Mouse (Mus musculus) midbrain, embryonic 14.5 days (tissue): ENCODE measurements at regions not wholly inside any gene's neighbourhood (a gene's known extent, or its start where the extent isn't known, plus 50 kb on each side); places are given as distances from the start of the nearest gene placed in this dataset.

ENCODE experiments used
- ATAC-seq: fragments of 200-750 bp; cut with Nextera tagmentation; 2 replicates; pipeline ENCODE4 v1.8.0; 2017; ENCODE audit warnings: moderate number of reproducible peaks, moderate library complexity; ENCODE audit not compliant: low FRiP score, low TSS enrichment
- DNase-seq: peaks from one replicate; pipeline ENCODE4 v3.0.0-alpha.2; 2015
- H3K27ac ChIP-seq: fragments of 300-500 bp; sonication (generic); replicated peaks from 2 replicates; pipeline ENCODE4 v1.5.1; 2014; ENCODE audit warnings: mild to moderate bottlenecking, low read depth, low read length, moderate library complexity
- H3K27me3 ChIP-seq: fragments of 300-500 bp; sonication (generic); 2 replicates; pipeline ENCODE4 v1.6.1; 2014; ENCODE audit warnings: low read length, control low read depth, mixed read lengths; ENCODE audit not compliant: control insufficient read depth, insufficient read depth
- H3K36me3 ChIP-seq: fragments of 300-500 bp; sonication (generic); 2 replicates; pipeline ENCODE4 v1.6.1; 2014; ENCODE audit warnings: low read length, control low read depth; ENCODE audit not compliant: control insufficient read depth, insufficient read depth
- H3K4me1 ChIP-seq: fragments of 300-500 bp; sonication (generic); 2 replicates; pipeline ENCODE4 v1.6.1; 2014; ENCODE audit warnings: mild to moderate bottlenecking, antibody characterized with exemption, low read length, control low read depth; ENCODE audit not compliant: control insufficient read depth, insufficient read depth
- H3K4me2 ChIP-seq: fragments of 300-500 bp; sonication (generic); 2 replicates; pipeline ENCODE4 v1.6.1; 2014; ENCODE audit warnings: mild to moderate bottlenecking, low read length, moderate library complexity
- H3K4me3 ChIP-seq: fragments of 300-500 bp; sonication (generic); replicated peaks from 2 replicates; pipeline ENCODE4 v1.5.1; 2014; ENCODE audit warnings: low read depth, low read length
- H3K9ac ChIP-seq: fragments of 300-500 bp; sonication (generic); replicated peaks from 2 replicates; pipeline ENCODE4 v1.6.1; 2014; ENCODE audit warnings: mild to moderate bottlenecking, low read length, moderate library complexity
- H3K9me3 ChIP-seq: fragments of 300-500 bp; sonication (generic); 2 replicates; pipeline ENCODE4 v1.6.1; 2016; ENCODE audit warnings: low read length, control low read depth, mixed read lengths; ENCODE audit not compliant: control insufficient read depth
- WGBS: fragments of 180-500 bp; shearing (Covaris S2); extraction: QIAGEN DNeasy Blood & Tissue Kit; methylation state at CpG from one replicate; pipeline ENCODE4 v1.1.7; 2014; 5-methylcytosine and 5-hydroxymethylcytosine counted together

DNA sequence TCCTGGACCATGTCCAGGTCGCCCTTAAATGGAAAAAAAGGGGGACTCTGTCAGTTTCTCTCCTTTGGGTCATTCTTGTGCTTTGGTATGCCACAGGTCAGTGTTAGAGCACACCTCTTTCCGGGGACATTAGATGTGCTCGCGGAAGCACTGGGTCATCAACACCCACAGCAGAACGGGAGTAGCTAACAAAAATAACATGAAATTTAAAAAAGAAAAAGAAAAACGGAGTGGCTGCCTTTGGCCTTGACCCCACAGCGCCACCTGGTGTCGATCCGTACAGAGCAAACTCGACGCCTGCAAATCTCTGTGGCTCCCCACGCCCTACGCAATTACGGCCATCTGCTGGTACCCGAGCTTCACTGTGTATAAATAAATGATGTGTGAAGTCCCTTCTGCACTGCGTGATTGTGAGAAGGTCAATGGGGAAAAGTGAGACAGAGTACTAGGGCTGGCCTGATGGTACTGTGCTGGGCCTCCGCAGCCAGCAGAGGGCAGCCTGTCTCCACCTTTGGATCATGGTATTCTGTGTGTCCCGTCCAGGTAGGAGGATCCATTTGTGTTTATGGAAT lies 99.0 kb upstream of the Slc7a12 start:
- Histone ChIP-seq H3K4me1 (no peaks in the 10 kb centered on the region), H3K9me3 (no peaks in the 10 kb centered on the region), H3K4me2 (peak overlapping the region; percentile 48), H3K27me3 (no peaks in the 10 kb centered on the region), H3K9ac (peak overlapping the region; percentile 39; the same call in 1 of the 2 replicates), H3K27ac (no peak overlapping the region), H3K4me3 (0 out of 2 replicates have a peak overlapping the region, but pooled peaks have one; percentile 10), H3K36me3 (no peaks in the 10 kb centered on the region)
- 20% methylated on average over 18 of the region's 18 CpGs for WGBS
- peak; percentile 90 for ATAC-seq
- DNase-seq, result peak; percentile 87

DNA sequence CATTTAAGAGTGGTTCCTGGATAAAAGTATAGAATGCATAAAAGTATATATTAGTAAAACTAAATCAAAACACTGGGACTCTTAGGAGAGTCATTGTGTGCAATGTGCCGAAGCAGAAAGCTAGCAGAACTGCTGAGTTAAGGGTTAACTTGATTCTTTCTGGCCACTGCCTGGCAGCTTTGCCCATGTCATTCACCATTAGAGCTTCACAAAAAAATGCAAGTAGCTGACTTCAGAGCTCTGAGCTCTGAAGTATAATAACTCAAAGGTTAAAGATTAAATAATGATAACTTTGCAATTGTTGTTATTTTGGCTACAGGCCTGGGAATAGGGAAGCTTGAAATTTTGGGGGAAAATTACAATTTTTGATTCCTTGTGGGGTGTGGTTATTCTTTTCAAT lies 89.8 kb upstream of the Slc7a12 start:
- no peak overlapping the region for H3K4me3 ChIP-seq
- 89% methylated on average over 1 of the region's 1 CpGs for WGBS
- H3K4me1 ChIP-seq, result no peaks in the 10 kb centered on the region
- H3K36me3 ChIP-seq, result no peaks in the 10 kb centered on the region
- no peaks in the 10 kb centered on the region for H3K9me3 ChIP-seq
- H3K9ac ChIP-seq, result no peak overlapping the region
- no peak overlapping the region for H3K4me2 ChIP-seq
- no peak for ATAC-seq
- no peak overlapping the region for H3K27ac ChIP-seq
- H3K27me3 ChIP-seq, result no peaks in the 10 kb centered on the region
- DNase-seq, result no peak

DNA sequence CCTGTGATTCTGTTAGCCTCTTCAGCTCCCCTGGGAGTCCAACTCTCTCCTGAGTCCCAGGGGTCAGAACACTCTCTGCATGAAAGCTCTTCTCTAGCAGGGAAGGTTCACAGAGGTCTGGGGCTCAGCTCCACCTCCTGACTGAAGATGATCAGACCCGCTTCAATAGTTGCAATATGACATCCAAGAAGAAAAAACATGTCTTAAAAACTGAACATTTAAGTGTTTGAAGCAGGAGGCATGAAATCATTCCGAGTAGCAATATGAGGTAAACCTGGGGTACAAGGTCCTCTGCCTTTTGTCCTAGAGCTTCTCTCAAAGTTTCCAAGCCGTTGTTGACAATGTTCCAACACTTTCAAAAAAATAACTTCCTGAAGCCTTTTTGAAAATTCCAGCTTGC lies 81.8 kb upstream of the Slc7a12 start:
- WGBS, result 92% methylated on average over 3 of the region's 3 CpGs
- DNase-seq (no peak), ATAC-seq (no peak)
- Histone ChIP-seq H3K27ac (no peak overlapping the region), H3K4me3 (no peak overlapping the region), H3K9me3 (no peaks in the 10 kb centered on the region), H3K4me2 (no peak overlapping the region), H3K36me3 (no peaks in the 10 kb centered on the region), H3K4me1 (no peaks in the 10 kb centered on the region), H3K27me3 (no peaks in the 10 kb centered on the region), H3K9ac (no peak overlapping the region)

DNA sequence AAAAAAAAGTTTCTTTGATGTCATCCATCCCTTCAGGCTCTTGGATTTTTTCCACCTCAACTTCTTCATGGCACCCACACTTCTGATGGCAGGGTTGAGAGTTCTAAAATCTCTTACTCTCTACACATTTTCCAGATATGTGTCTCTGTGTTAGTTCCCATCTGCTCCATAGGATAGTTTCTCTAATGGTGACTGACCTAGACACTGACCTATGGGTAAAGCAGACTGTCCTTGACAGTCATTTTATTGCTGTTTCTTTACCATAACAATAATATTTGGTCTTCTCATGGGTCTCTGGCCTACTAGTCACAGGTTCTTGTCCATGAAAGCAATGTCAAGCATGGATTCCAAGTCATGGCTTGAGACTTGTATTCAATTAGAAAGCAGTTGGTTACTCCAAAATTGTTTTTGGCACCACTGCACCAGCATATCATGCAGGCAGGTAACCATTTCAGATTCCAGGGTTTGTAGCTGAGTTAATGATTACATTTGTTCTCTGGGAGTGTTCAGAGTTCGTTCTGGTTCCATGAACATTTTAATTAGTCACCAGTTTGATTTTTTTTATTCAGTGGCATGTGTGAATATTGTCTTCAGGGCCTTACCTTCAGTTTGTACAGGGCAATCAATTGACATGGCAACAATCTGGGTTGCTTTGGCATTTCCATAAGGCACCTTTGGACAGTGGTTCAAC lies 71.9 kb upstream of the Slc7a12 start:
- H3K4me1 ChIP-seq, result no peaks in the 10 kb centered on the region
- no peaks in the 10 kb centered on the region for H3K36me3 ChIP-seq
- H3K4me3 ChIP-seq, result no peak overlapping the region
- H3K9ac ChIP-seq, result no peak overlapping the region
- no peak overlapping the region for H3K27ac ChIP-seq
- 81% methylated on average over 1 of the region's 1 CpGs for WGBS
- H3K4me2 ChIP-seq, result no peak overlapping the region
- no peaks in the 10 kb centered on the region for H3K9me3 ChIP-seq
- DNase-seq (no peak), ATAC-seq (no peak)
- H3K27me3 ChIP-seq, result no peaks in the 10 kb centered on the region
